Mouse (Mus musculus) G1E (cell line): ENCODE data around the gene Sparcl1. TPM values are rescaled to one million over a fixed set of nuclear protein-coding genes. Genes with fewer than 3 reads are reported as not detected.

Source experiments
- ATAC-seq: 2 replicates; pipeline ENCODE4 v1.8.0; 2016; ENCODE audit warnings: mild to moderate bottlenecking; ENCODE audit not compliant: insufficient number of reproducible peaks, poor library complexity, low FRiP score, severe bottlenecking; ENCODE audit errors: extremely low read depth
- DNase-seq: peaks from one replicate; pipeline ENCODE4 v3.0.0; 2012; ENCODE audit warnings: low spot score
- H3K27me3 ChIP-seq: 2 replicates; pipeline ENCODE4 v1.6.1; 2012; ENCODE audit warnings: mild to moderate bottlenecking, low read length, inconsistent platforms; ENCODE audit not compliant: insufficient read depth
- H3K36me3 ChIP-seq: replicated peaks from 2 replicates; pipeline ENCODE3; 2012; ENCODE audit warnings: mild to moderate bottlenecking, inconsistent platforms
- H3K4me1 ChIP-seq: 2 replicates; pipeline ENCODE4 v1.6.1; 2012; ENCODE audit warnings: low read depth, low read length, inconsistent platforms, mixed read lengths; ENCODE audit not compliant: insufficient read depth
- H3K4me3 ChIP-seq: 2 replicates; pipeline ENCODE4 v1.5.1; 2012; ENCODE audit warnings: low read depth, mild to moderate bottlenecking, inconsistent platforms, low read length, moderate library complexity, mixed read lengths
- H3K9me3 ChIP-seq: replicated peaks from 2 replicates; pipeline ENCODE4 v1.6.1; 2012; ENCODE audit warnings: inconsistent platforms
- CTCF ChIP-seq: IDR thresholded peaks from 2 replicates; pipeline ENCODE4 v1.5.1; 2012; ENCODE audit warnings: low read depth, low read length, inconsistent platforms, mixed read lengths
- GATA1 ChIP-seq: IDR thresholded peaks from 2 replicates; pipeline ENCODE4 v1.6.1; 2012; ENCODE audit warnings: borderline replicate concordance, low read length, inconsistent platforms, mixed read lengths
- GATA2 ChIP-seq: IDR thresholded peaks from 2 replicates; pipeline ENCODE4 v1.6.1; 2012; ENCODE audit warnings: low read depth, low read length, inconsistent platforms, borderline replicate concordance
- POLR2AphosphoS5 ChIP-seq: IDR thresholded peaks from 2 replicates; pipeline ENCODE4 v1.6.1; 2012; ENCODE audit warnings: low read depth, low read length, inconsistent platforms; ENCODE audit not compliant: insufficient replicate concordance
- TAL1 ChIP-seq: conservative IDR thresholded peaks from 2 replicates; pipeline ENCODE4 v1.6.1; 2012; ENCODE audit warnings: low read depth, low read length, inconsistent platforms, mixed read lengths
- polyA plus RNA-seq: library from polyadenylated mRNA; stranded (reverse); fragments of >175 nt; gene quantifications from 2 replicates; pipeline ENCODE4 v1.2.3, GENCODE M21; 2012
- total RNA-seq, 2 experiments: library from RNA; stranded (forward) in 1 of 2; stranded (reverse) in 1 of 2; fragments of 200-1000 nt in 1 of 2; fragments of >200 nt in 1 of 2; fragmentation: Nextera tagmentation in 1 of 2; gene quantifications; 2 replicates each; pipeline ENCODE4 v1.2.3; 2014 to 2017

Gene Sparcl1
- total and polyA plus RNA-seq, 3 experiments, result not detected

DNA sequence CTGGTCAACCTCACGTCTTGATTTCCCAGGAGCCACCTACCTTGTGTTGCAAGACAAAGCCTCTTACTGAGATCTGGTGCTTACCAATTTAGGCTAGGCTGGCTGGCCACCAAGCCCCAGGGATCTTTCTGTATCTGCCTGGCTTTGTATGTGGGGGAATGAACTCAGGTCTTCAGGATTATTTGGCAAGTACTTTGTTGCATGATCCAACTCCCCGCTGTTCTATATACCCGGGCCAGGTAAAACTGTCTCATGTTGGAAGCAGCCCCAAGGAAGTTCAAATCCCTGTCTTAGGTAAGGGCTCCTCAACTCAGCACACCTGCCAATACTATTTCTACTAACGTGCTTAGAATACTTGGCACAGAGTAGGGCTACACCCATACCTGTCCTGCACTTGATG lies 17.4 kb upstream of the Sparcl1 start:
- H3K27me3 ChIP-seq, result no peaks in the 10 kb centered on the region
- peaks cover 16% of the 10 kb centered on the region for H3K9me3 ChIP-seq
- no peaks in the 10 kb centered on the region for H3K4me1 ChIP-seq
- DNase-seq, result no peak
- H3K36me3 ChIP-seq, result no peaks in the 10 kb centered on the region
- TF ChIP-seq GATA1 (no peak), CTCF (no peak), POLR2AphosphoS5 (no peak), GATA2 (no peak), TAL1 (no peak)
- no peak for ATAC-seq
- H3K4me3 ChIP-seq, result no peak overlapping the region

DNA sequence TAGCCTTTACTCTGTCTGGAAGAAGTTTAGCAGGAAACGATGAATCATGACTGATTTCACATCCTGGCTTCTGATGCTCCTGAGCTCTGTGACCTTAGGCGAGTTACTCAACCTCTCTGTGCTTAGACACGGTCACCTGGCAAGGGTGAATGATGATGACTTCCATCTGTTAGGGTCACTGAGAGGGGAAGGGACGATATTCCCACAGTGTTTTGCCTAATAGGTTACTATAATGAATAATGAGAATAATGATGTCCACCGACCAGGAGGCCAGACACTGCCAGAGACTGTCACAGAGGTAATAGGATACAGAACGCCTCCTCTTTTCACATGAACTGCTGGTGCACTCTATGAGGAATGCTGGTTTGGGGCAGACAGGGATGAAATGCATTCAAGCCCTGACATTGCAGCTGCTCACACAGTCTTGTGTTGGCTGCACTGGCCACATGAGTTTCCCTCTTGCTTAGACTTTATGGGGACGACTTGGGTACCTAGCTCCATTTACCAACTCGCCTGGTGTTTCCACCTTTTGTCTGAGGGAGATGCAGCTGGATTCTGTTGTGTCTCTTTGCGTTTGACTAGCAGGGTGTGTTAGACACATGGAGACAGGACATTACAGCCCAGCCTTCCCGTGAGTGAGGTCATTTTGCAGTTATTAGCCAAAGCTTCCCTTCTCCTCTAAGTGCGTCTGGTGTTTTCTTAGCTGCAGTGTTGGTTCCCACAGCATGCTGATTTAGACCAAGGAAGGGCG lies 14.9 kb upstream of the Sparcl1 start:
- no peak for ATAC-seq
- TF ChIP-seq POLR2AphosphoS5, result no peak
- H3K36me3 ChIP-seq, result no peaks in the 10 kb centered on the region

DNA sequence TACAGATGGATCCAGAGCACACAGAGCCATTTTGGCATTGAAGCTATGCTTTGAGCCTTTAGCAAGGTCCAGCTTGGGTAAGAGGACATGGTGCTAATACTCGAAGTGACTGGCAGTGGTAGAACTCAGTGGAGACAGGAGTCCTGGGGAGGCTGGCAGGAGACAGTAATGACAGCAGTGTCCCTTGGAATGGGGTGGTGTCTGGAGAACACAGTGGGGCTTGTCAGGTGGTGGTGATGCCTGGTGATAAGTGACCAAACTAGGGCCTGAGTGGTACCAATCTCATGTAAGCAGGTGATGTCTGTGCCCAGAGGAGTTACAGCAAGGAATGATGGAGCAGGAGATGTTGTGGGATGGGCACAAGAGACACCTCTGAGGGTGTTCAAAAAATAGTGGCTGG lies 13.8 kb upstream of the Sparcl1 start:
- TF ChIP-seq POLR2AphosphoS5, result no peak
- TF ChIP-seq GATA1, result no peak
- TF ChIP-seq TAL1, result no peak
- TF ChIP-seq GATA2, result no peak
- TF ChIP-seq CTCF, result no peak
- H3K9me3 ChIP-seq, result peaks cover 18% of the 10 kb centered on the region
- no peaks in the 10 kb centered on the region for H3K27me3 ChIP-seq
- no peak overlapping the region for H3K4me3 ChIP-seq
- ATAC-seq (no peak), DNase-seq (no peak)
- H3K4me1 ChIP-seq, result no peaks in the 10 kb centered on the region
- no peaks in the 10 kb centered on the region for H3K36me3 ChIP-seq

More for the DNA sequence above, 14.9 kb upstream of the Sparcl1 start:
- Histone ChIP-seq H3K27me3 (no peaks in the 10 kb centered on the region), H3K4me1 (no peaks in the 10 kb centered on the region), H3K4me3 (no peak overlapping the region), H3K9me3 (peaks cover 18% of the 10 kb centered on the region)
- no peak for DNase-seq

DNA sequence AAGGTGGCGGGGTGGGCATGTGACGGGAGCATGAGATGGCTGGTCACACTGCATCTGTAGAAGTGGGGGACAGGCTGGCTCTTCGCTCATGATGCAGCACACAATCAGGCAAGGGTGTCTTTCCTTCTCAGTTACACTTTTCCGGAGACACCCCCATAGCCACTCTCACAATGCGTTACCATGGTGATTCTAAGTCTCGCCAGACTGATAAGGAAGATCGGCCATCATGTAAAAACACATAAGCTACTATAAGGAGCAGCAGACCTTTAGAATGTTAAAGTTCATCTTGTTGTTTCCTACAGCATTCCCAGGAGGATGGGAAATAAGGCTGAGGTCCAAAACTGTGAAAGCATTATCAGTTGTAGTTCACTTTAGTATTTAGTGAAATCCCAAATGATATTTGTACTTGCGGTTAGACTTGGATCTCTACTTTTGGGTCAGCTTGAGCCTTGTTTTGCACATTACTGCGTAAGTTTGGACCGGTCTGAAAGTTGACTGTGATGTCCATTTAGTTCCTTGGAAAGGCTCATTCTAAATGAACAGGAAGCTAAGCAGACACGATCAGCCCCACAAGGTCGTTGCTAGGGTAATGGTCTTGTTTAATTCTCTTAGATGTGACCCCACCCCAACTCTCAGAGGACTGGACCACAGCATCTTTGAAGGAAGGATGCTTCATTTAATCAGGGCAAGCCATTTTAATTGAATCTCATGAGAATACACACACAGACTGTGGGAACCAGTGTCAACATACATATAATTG lies 13.2 kb upstream of the Sparcl1 start:
- Histone ChIP-seq H3K4me3 (no peak overlapping the region), H3K27me3 (no peaks in the 10 kb centered on the region), H3K9me3 (peaks cover 18% of the 10 kb centered on the region), H3K36me3 (no peaks in the 10 kb centered on the region), H3K4me1 (no peaks in the 10 kb centered on the region)
- ATAC-seq (no peak), DNase-seq (no peak)
- TF ChIP-seq GATA1, result no peak
- no peak for TF ChIP-seq TAL1
- no peak for TF ChIP-seq GATA2
- no peak for TF ChIP-seq POLR2AphosphoS5
- TF ChIP-seq CTCF, result no peak

DNA sequence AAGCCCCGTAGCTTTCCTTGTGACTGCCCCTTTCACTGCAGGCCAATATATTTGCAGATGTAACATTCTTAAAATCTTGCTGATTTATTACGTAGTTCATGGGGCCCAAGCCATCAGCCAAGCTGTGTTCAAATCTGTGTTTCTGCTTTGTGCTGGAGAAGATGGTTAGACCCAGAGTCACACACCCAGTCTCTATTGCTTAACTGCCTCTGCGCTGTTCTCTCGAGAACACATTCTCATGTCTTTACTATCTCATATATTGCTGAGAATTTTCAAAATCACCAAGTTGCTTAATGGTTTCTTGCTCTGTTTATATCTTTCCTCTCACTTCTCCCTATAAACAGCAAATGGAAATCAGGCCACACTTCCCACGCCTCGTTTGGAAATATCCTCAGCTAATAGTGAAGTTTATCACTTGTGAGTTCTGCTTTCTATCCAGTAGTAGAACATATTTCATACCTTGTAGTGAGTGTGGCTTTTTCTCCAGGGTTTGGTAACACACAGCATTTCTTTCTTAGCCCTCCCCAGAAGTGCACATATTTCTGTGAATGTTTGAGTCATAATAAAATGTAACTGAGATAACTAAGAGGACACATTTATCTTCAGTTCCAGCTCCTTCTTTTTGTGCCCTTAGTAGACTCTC lies 10.6 kb upstream of the Sparcl1 start:
- Histone ChIP-seq H3K4me3 (no peak overlapping the region), H3K9me3 (peaks cover 25% of the 10 kb centered on the region), H3K27me3 (no peaks in the 10 kb centered on the region), H3K4me1 (no peaks in the 10 kb centered on the region), H3K36me3 (no peaks in the 10 kb centered on the region)
- TF ChIP-seq TAL1 (no peak), CTCF (no peak), POLR2AphosphoS5 (no peak), GATA1 (no peak)
- ATAC-seq (no peak), DNase-seq (no peak)

DNA sequence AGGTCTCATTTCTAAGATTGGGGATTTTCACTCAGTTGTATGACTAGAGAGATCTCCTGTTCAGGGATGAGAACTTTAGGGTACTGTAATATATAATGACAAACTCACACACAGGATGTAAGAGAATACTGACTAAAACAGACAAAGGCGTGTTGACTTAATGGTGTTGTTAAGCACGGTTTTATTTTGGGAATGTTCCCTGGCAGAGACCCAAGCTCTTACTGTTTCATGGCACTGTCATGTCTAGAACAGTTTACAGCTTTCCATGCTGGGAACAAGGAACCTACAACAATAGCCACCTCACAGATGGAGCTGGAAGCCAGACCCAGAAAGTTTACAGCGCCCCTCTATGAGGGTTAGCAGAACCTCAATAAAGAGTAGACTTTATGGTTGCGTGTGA lies 2.4 kb upstream of the Sparcl1 start:
- H3K4me3 ChIP-seq, result no peak overlapping the region
- DNase-seq (no peak), ATAC-seq (no peak)
- peaks cover 15% of the 10 kb centered on the region for H3K9me3 ChIP-seq
- no peak for TF ChIP-seq POLR2AphosphoS5
- no peak for TF ChIP-seq CTCF
- TF ChIP-seq GATA1, result no peak
- H3K27me3 ChIP-seq, result no peaks in the 10 kb centered on the region
- no peaks in the 10 kb centered on the region for H3K36me3 ChIP-seq
- no peaks in the 10 kb centered on the region for H3K4me1 ChIP-seq
